Mouse (Mus musculus) brown adipose tissue, adult 24 weeks (tissue): ENCODE results near the gene Gm21987. TPM values are rescaled to one million over a fixed set of nuclear protein-coding genes. Genes with fewer than 3 reads are reported as not detected.

Source experiments
- H3K27ac ChIP-seq: fragments of 200-500 bp; replicated peaks from 2 replicates; pipeline ENCODE4 v1.5.1; 2012; ENCODE audit warnings: low read depth, mild to moderate bottlenecking, low read length
- H3K4me1 ChIP-seq: fragments of 200-500 bp; 2 replicates; pipeline ENCODE4 v1.6.1; 2012; ENCODE audit warnings: low read length, mixed read lengths; ENCODE audit not compliant: control insufficient read depth, insufficient read depth, insufficient read length
- H3K4me3 ChIP-seq: fragments of 200-500 bp; 2 replicates; pipeline ENCODE4 v1.5.1; 2012; ENCODE audit warnings: low read depth, mild to moderate bottlenecking, low read length, moderate library complexity; ENCODE audit not compliant: insufficient read depth
- polyA plus RNA-seq: library from polyadenylated mRNA; stranded (reverse); fragments of >200 nt; gene quantifications from 2 replicates; pipeline ENCODE4 v1.2.4, GENCODE M21; 2012; ENCODE audit not compliant: missing spikeins, insufficient read depth, insufficient read length

Gene Gm21987
- polyA plus RNA-seq, 1 experiment = not detected

DNA sequence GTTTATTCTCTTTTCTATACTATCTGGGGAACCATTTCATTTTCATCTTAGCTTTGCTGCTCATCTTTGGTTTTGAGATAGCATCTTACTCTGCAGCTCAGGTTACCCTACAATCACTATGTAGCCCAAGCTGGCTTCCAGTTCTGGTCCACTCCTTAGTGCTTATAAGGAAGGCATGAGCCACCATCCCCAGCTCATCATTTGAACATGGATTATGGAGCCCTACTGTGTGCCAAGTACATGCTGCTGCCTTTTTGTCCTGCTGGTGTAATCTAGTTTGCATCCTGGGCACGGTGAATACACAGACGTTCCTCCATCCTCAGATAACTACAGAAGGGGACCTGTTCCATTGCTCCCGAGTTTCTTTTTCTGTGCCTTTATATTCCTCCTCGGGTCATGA, 26.0 kb downstream of the Gm21987 start:
- Histone ChIP-seq H3K4me1 (peaks cover 7% of the 10 kb centered on the region; the same call in 1 of the 2 replicates), H3K27ac (no peak overlapping the region), H3K4me3 (no peak overlapping the region)

DNA sequence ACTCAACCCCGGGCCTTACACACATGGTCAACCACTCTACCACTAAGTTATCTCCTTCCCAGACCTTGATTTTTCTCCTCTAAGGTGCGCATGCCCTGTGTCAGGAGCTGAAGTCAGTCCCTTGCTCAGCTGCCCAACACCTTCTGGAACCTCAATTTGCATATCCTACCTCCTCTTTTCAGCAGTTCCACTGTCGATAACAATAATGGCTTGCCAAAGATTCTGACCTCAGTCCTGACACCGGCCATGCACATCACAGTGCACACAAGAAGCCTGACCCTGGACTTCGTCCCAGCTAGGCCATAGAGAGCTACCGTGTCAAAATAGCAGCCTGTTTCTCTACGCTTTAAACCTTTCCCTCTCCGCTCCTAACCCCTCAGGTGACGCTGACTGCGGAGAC, 26.6 kb downstream of the Gm21987 start:
- Histone ChIP-seq H3K4me3 (no peak overlapping the region), H3K4me1 (peaks cover 7% of the 10 kb centered on the region; the same call in 1 of the 2 replicates), H3K27ac (no peak overlapping the region)

DNA sequence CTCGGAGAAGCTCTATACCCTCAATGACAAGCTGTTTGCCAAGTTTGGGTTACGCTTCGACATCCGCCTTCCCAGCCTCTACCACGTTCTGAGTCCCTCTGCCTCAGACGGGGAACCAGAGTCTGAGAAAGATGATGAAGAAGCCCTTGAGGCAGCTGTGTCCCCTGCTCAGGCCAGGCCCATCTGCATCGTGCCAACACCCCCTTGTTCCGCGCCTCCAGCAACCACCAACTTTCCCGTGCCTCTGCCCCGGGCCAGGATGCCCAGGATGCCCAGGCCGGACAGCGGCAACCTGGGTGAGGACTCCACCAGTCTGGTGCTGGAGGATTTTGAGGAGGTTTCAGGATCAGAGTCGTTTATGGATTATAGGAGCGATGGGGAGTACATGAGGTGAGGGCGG, 27.1 kb downstream of the Gm21987 start:
- peaks cover 7% of the 10 kb centered on the region; the same call in 1 of the 2 replicates for H3K4me1 ChIP-seq
- no peak overlapping the region for H3K4me3 ChIP-seq
- no peak overlapping the region for H3K27ac ChIP-seq

DNA sequence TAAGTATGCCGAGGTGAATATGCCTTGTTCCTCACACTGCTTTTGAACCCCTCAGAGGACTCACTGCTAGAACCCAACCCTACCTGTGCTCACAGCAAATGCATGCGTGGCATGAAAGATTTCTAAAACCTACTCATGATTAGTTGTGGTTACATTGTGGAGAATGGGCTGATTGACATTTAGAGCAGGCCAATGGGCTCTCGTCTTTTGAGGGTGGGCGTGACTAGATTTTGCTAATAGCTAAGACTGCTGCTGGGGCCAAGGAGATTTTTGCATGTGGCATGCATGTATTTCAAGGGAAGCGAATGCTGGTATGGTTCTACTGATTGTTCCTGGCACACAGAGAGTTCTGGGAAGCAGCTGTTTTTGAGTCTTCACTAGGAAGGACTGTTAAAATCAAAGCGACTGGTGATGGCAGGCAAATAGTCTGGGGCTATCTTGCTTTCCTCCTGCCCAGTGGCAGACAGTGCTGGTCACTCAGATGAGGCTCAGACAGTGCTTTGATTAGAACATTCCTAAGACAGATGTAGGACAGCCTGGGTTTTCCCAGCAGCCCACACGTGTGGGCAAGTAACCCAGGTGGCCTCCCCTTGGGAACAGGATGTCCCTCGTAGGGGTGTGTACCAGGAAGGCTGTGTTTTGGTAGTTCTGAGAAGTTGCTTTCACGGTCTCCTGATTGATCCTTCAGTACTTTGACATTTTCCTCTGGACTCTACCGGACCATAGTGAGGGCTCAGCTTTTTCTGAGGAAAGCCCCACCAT, 27.7 kb downstream of the Gm21987 start:
- Histone ChIP-seq H3K27ac (no peak overlapping the region), H3K4me1 (peaks cover 7% of the 10 kb centered on the region; the same call in 1 of the 2 replicates), H3K4me3 (no peak overlapping the region)

DNA sequence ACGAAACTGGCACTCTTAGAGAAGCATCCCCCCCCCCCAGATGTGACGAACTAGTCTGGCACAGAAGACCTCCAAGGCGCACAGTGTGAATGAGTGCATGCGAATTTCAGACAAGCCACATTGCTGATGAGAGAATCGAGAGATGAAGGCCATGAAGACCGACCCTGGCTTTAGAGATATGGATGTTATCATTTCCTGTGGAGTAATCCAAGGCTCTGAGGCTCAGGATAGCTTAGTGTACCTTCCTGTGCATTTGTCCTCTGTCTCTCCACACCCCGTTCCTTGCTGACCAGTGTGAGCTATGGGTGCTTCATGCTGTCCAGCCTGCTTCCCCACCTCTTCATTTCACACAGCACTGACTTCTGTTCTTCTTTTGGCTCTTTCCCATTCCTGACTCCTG, 28.3 kb downstream of the Gm21987 start:
- Histone ChIP-seq H3K4me3 (no peak overlapping the region), H3K4me1 (peaks cover 4% of the 10 kb centered on the region; the same call in 1 of the 2 replicates), H3K27ac (no peak overlapping the region)

DNA sequence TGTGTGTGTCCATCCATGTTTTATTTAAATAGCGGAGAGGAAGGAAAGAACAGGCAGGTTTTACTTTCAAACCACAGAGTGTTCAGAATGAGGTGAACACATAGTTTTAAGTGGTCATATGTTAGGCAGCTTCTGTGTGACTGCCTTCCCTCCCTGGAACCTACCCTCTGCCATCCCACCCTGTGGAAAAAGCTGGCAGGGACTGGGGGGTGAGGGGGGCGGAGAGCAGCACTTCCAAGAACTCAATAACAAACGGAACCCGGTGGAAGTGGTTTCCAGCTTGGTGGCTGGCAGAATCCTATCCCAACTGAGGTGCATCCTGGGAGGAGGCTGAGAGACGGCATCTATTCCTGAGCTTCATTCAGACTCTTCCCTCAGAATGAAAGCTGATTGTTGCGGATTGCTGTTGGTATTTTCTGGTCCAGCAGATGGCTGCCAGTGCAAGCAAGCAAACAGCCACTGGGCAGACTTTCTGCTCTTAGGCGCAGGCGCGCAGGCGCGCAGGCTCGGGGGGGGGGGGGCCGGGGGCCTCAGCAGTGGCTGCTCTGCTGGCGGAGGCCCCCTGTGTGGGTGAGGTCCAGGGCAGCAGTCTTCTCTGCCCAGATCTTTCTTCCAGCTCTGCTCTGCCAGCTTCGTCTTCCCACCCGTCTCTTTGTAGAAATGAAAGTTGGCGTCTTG, 29.5 kb downstream of the Gm21987 start:
- Histone ChIP-seq H3K27ac (peak overlapping the region; percentile 32; the same call in 1 of the 2 replicates), H3K4me1 (no peaks in the 10 kb centered on the region), H3K4me3 (peak overlapping the region; percentile 55)

DNA sequence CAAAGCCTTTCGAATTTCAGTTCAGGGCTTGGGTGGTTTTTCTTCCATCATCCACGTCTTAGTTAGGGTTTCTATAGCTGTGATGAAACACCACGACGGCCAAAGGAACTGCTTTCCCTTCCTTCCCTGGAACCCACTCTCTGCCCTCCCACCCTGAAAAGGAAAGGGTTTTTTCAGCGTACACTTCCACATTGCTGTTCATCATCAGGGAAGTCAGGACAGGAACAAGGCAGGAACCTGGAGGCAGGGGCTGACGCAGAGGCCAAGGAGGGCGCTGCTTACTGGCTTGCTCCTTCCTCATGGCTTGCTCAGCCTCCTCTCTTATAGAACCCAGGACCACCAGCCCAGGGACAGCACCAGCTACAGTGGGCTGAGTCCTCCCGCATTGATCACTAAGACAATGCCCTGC, 30.0 kb downstream of the Gm21987 start:
- no peaks in the 10 kb centered on the region for H3K4me1 ChIP-seq
- peak overlapping the region; percentile 55 for H3K4me3 ChIP-seq
- H3K27ac ChIP-seq = peak overlapping the region; percentile 32; the same call in 1 of the 2 replicates

DNA sequence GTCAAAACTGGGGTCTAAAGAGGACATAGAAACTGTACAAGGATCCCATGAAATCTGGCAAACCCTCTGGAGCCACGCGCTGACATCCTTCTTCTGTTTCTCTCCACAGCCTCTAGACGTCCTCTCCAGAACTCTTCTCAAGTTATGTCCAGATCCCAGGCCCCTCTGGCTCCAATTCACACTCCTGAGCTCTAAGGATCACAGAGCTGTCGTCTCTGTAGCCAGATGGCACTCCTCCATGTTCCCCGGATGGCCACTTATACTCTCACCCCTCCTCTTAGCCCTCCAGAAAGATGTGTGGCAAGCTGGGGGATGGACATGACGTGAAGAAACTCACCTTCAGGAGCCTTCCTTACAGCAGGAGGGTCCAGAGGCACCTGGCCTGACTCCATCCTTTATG, 30.7 kb downstream of the Gm21987 start:
- Histone ChIP-seq H3K4me3 (no peak overlapping the region), H3K4me1 (no peaks in the 10 kb centered on the region), H3K27ac (no peak overlapping the region)

DNA sequence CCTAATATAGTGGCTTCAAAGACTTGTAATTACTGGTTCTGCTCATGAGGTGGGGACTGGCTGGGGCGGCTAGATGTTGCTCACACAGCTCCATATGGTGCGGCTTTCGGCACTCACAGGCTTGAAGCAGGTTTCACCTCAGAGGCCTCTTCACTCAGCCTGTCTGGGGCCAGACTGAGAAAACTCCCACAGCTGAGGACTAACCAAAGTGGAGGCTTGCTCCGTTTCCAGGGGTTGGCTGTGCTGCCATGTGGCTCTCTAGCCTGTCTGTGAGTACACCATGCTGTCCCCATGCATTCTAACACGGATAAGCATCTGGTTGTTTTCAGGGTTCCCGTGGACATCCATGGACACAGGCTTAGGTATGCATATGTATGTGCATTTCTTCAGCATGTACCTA, 31.8 kb downstream of the Gm21987 start:
- Histone ChIP-seq H3K4me1 (no peaks in the 10 kb centered on the region), H3K4me3 (no peak overlapping the region), H3K27ac (no peak overlapping the region)

DNA sequence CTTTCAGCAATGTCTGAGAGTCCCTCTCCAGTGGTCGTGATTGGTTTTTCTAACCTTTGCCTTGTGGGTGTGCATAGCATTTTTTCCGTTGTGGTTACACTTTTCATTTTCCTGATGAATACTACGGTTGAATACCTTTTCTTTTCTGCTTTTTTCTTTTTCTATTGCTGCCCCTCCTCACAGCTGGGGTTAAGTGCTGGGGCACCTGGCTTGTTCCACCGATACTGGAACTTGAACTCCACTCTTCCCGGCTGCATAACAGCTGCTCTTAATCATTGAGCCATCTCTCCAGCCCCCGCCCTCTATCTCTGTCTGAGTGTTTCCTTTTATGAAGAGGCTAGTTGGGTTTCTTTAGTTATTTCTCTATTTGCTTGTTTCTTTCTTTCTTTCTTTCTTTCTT, 32.2 kb downstream of the Gm21987 start:
- Histone ChIP-seq H3K4me1 (no peaks in the 10 kb centered on the region), H3K4me3 (no peak overlapping the region), H3K27ac (no peak overlapping the region)

DNA sequence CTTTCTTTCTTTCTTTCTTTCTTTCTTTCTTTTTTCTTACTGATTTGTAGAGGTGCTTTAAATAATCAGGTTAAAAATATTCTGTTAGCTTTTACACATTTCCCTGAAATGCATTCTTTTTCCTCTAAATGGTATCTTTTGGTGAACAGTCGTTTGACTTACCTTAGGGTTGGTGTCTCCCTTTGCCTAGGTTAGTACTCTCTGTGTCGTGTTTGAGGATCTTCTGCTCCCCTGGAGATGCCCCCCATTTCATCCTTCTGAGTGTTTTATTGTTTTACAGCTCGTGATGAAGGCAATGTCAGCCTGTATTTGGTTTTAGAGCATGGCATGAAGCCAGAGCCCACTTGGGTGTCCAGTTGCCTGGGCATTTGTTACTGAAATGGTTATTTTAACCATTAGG, 32.7 kb downstream of the Gm21987 start:
- no peak overlapping the region for H3K27ac ChIP-seq
- no peak overlapping the region for H3K4me3 ChIP-seq
- H3K4me1 ChIP-seq = no peaks in the 10 kb centered on the region

DNA sequence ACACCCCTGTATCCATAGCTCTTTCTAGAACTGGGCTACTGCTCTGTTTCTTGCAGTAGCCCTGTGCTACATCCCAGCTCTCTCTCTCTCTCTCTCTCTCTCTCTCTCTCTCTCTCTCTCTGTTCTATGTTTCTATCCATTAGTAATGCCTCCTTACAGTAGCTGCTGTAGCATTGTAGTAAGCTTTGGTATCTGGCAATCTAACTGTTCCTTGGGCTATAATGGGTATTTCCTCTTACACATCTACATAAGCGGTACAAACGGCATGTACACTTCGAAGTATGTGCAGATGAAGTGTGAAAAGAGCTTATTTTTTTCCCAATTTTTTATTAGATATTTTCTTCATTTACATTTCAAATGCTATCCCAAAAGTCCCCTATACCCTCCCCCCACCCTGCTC, 33.1 kb downstream of the Gm21987 start:
- H3K4me3 ChIP-seq = no peak overlapping the region
- no peaks in the 10 kb centered on the region for H3K4me1 ChIP-seq
- no peak overlapping the region for H3K27ac ChIP-seq

DNA sequence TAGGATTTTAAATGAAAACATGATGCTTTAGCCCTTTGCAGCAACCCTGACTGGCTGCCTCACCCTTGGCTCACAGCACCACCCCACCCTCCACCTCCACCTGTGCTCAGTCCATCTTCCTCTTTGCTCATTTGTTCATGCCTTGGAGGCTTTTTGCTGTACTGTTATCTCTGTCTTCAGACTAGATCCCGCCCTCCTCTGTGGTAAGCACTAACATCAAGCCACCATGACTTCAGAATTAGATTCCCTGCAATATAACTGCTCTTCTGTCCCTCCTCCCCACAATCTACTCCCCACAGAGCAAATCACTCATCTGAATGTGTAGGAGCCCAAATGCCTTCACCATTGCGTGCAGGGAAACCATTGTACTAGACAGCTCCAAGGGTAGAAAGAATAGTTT, 36.8 kb downstream of the Gm21987 start:
- Histone ChIP-seq H3K4me1 (no peaks in the 10 kb centered on the region), H3K27ac (no peak overlapping the region), H3K4me3 (no peak overlapping the region)

DNA sequence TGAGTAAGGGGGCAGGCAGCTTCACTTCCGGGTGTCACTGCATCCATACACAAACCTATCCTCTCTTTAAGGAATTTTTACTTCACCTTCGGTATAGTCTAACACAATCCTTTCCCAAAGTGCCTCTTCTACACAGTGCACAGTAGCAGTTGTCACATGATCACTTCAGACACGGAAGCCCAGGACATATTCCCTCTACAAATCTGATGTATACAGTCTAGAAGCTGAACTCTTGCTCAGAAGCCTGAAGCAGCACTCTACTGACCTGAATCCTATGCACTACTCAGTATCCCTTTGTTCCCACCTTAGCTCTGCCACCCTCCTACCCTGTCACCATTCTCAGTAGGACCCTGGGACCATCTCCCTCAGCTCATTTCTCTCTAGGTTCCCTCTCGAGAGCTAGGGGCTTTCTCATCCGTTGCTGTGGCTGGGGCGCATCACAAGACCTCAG, 38.4 kb downstream of the Gm21987 start:
- no peak overlapping the region for H3K27ac ChIP-seq
- no peaks in the 10 kb centered on the region for H3K4me1 ChIP-seq
- no peak overlapping the region for H3K4me3 ChIP-seq

DNA sequence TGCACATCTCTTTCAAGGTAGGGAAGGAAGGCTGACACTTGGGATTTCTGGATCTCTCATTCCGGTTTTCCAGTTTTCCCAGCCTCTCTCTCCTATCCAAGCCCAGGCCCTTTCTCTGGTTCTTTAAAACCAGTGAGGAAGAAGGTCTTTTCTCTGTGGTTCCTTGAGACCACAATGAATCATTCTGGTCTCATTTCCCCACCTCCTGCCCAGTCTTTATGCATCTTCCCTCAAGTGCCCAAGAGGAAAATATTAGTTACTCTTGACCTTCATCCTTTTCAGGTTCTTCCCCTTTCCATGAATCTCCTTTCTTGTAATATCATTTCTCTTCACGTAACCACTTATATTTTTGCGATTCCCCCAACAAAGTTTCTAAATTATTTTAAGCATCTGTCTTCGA, 38.9 kb downstream of the Gm21987 start:
- H3K4me1 ChIP-seq = no peaks in the 10 kb centered on the region
- H3K4me3 ChIP-seq = no peak overlapping the region
- no peak overlapping the region for H3K27ac ChIP-seq

DNA sequence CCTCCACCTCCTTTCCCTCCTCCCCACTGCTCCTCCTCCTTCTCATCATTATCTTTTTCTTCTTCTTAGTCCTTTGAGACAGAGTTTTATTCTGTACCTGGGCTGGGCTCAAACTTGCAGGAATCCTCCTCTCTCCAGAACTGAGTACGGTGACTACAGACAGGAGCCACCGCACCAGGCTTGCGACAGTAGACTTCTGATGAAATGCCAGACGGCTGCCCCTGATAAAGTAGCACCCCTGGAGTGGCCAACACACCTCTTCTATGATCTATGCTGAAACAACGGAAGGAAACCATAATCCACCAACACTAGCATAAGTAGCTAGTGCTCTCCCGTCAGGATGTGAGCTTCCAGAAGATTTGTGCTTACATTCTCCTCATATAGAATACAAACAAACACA, 40.5 kb downstream of the Gm21987 start:
- H3K4me3 ChIP-seq = no peak overlapping the region
- no peak overlapping the region for H3K27ac ChIP-seq
- H3K4me1 ChIP-seq = no peaks in the 10 kb centered on the region
